Mouse (Mus musculus) liver, adult 2 months (tissue): ENCODE measurements around the gene Egfr.

Experiments used
- CTCF ChIP-seq: fragments of 200-500 bp; IDR thresholded peaks from 2 replicates; pipeline ENCODE4 v1.5.1; 2011; ENCODE audit warnings: low read depth, low read length, control low read depth
- POLR2A ChIP-seq: fragments of 200-500 bp; IDR thresholded peaks from 2 replicates; pipeline ENCODE4 v1.6.1; 2011; ENCODE audit warnings: low read length, control low read depth; ENCODE audit not compliant: insufficient read depth; ENCODE audit errors: extremely low read depth

DNA sequence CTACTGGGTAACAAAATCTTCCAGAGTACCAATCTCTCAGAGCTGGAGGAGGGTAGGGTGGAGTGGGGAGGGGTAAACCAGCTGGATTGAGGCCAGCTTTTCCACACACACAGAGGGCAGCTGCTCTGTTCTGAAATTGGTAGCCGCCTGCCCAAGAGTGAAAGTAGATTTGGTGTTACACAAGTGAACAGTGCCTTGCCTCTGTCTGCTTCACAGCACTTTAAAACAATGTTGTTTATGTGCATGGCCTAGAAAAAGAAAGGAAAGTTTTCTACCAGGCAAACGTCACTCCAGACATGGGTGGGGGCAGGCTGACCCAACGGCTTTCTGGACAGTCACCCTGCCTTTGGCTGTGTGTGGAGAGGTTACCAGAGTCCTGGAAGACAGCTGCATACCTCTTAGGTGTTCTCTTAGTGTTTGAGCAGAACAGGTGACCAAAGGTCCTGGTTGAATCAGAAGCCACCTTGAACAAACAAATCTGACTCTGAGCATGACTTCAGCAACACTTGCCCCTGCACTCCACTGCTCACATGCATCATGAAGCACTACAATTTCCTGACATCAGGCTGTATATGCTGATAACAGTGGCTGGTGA lies 17.8 kb downstream of the Egfr start:
- TF ChIP-seq CTCF (no peak), POLR2A (no peak)
